Mouse (Mus musculus): ENCODE measurements at regions not wholly inside any gene's neighbourhood (a gene's known extent, or its start where the extent isn't known, plus 50 kb on each side); places are given as distances from the start of the nearest gene placed in this dataset.

GRCm38 (mm10) chr5:46278190-46278589, 420.8 kb upstream of the Lcorl start:
- no peak for DNase-seq (ENCODE audit: low read depth, low spot score)

- DNase-seq (ENCODE audit: low read depth, low spot score), result no peak
These were observed 399.3 kb upstream of the Lcorl start for GRCm38 (mm10) chr5:46256730-46257129.

GRCm38 (mm10) chr5:46253940-46254339, 396.5 kb upstream of the Lcorl start:
- DNase-seq (ENCODE audit: low read depth, low spot score), result no peak

- DNase-seq (ENCODE audit: low read depth, low spot score), result peak; percentile 1
These were observed 378.1 kb upstream of the Lcorl start for GRCm38 (mm10) chr5:46235364-46236067.

GRCm38 (mm10) chr5:46232780-46233179, 375.4 kb upstream of the Lcorl start:
- no peak for DNase-seq (ENCODE audit: low read depth, low spot score)

- DNase-seq (ENCODE audit: low read depth, low spot score), result no peak
These were observed 371.3 kb upstream of the Lcorl start for GRCm38 (mm10) chr5:46228667-46229066.

- DNase-seq (ENCODE audit: low read depth, low spot score), result no peak
These were observed 355.5 kb upstream of the Lcorl start for GRCm38 (mm10) chr5:46212845-46213468.

GRCm38 (mm10) chr5:46209076-46209475, 351.7 kb upstream of the Lcorl start:
- DNase-seq (ENCODE audit: low read depth, low spot score), result no peak

- DNase-seq (ENCODE audit: low read depth, low spot score), result no peak
These were observed 346.3 kb upstream of the Lcorl start for GRCm38 (mm10) chr5:46203744-46204143.

GRCm38 (mm10) chr5:46202457-46202772, 345.0 kb upstream of the Lcorl start:
- DNase-seq (ENCODE audit: low read depth, low spot score), result no peak

GRCm38 (mm10) chr5:46201639-46202456, 344.4 kb upstream of the Lcorl start:
- no peak for DNase-seq (ENCODE audit: low read depth, low spot score)

- DNase-seq (ENCODE audit: low read depth, low spot score), result no peak
These were observed 329.5 kb upstream of the Lcorl start for GRCm38 (mm10) chr5:46186908-46187307.

- no peak for DNase-seq (ENCODE audit: low read depth, low spot score)
These were observed 324.7 kb upstream of the Lcorl start for GRCm38 (mm10) chr5:46182157-46182556.

GRCm38 (mm10) chr5:46172315-46172714, 314.9 kb upstream of the Lcorl start:
- DNase-seq (ENCODE audit: low read depth, low spot score), result peak; percentile 87

GRCm38 (mm10) chr5:46160774-46161173, 303.4 kb upstream of the Lcorl start:
- no peak for DNase-seq (ENCODE audit: low read depth, low spot score)

GRCm38 (mm10) chr5:46151973-46152372, 294.6 kb upstream of the Lcorl start:
- DNase-seq (ENCODE audit: low read depth, low spot score), result no peak

- no peak for DNase-seq (ENCODE audit: low read depth, low spot score)
These were observed 293.4 kb upstream of the Lcorl start for GRCm38 (mm10) chr5:46150825-46151224.

GRCm38 (mm10) chr5:46149851-46150615, 292.6 kb upstream of the Lcorl start:
- no peak for DNase-seq (ENCODE audit: low read depth, low spot score)

GRCm38 (mm10) chr5:46139024-46139423, 281.6 kb upstream of the Lcorl start:
- no peak for DNase-seq (ENCODE audit: low read depth, low spot score)

GRCm38 (mm10) chr5:46137695-46138094, 280.3 kb upstream of the Lcorl start:
- DNase-seq (ENCODE audit: low read depth, low spot score), result no peak

GRCm38 (mm10) chr5:46108020-46108419, 250.6 kb upstream of the Lcorl start:
- DNase-seq (ENCODE audit: low read depth, low spot score), result no peak

- DNase-seq (ENCODE audit: low read depth, low spot score), result no peak
These were observed 245.9 kb upstream of the Lcorl start for GRCm38 (mm10) chr5:46103350-46103749.

Measured in R1 (cell line).